Mouse (Mus musculus) midbrain, embryonic 11.5 days (tissue): ENCODE data around the gene Cbx8. TPM values are rescaled to one million over a fixed set of nuclear protein-coding genes. Genes with fewer than 3 reads are reported as not detected.
A peak's percentile ranks its signal among the peaks of the same experiment; 100 is the strongest.

Experiments used
- ATAC-seq: fragments of 200-750 bp; cut with Nextera tagmentation; 2 replicates; pipeline ENCODE4 v1.8.0; 2017; ENCODE audit warnings: moderate TSS enrichment, moderate library complexity; ENCODE audit not compliant: low FRiP score
- DNase-seq: peaks from one replicate; pipeline ENCODE4 v3.0.0; 2015; ENCODE audit warnings: low spot score; ENCODE audit errors: missing footprints
- H3K27ac ChIP-seq: fragments of 300-500 bp; sonication (generic); 2 replicates; pipeline ENCODE4 v1.5.1; 2014; ENCODE audit warnings: low read depth, low read length
- H3K27me3 ChIP-seq: fragments of 300-500 bp; sonication (generic); 2 replicates; pipeline ENCODE4 v1.6.1; 2014; ENCODE audit warnings: mild to moderate bottlenecking, low read length, moderate library complexity, mixed read lengths; ENCODE audit not compliant: control insufficient read depth, insufficient read depth
- H3K36me3 ChIP-seq: fragments of 300-500 bp; sonication (generic); 2 replicates; pipeline ENCODE4 v1.6.1; 2014; ENCODE audit warnings: mild to moderate bottlenecking, low read length, moderate library complexity, mixed read lengths; ENCODE audit not compliant: control insufficient read depth, insufficient read depth
- H3K4me1 ChIP-seq: fragments of 300-500 bp; sonication (generic); 2 replicates; pipeline ENCODE4 v1.6.1; 2014; ENCODE audit warnings: low read length; ENCODE audit not compliant: control insufficient read depth, insufficient read depth
- H3K4me2 ChIP-seq: fragments of 300-500 bp; sonication (generic); 2 replicates; pipeline ENCODE4 v1.6.1; 2014; ENCODE audit warnings: mild to moderate bottlenecking, moderate library complexity
- H3K4me3 ChIP-seq: fragments of 300-500 bp; sonication (generic); 2 replicates; pipeline ENCODE4 v1.5.1; 2014; ENCODE audit warnings: low read depth, low read length
- H3K9ac ChIP-seq: fragments of 300-500 bp; sonication (generic); 2 replicates; pipeline ENCODE4 v1.6.1; 2014; ENCODE audit warnings: low read length
- H3K9me3 ChIP-seq: fragments of 300-500 bp; sonication (generic); 2 replicates; pipeline ENCODE4 v1.6.1; 2016; ENCODE audit warnings: low read length; ENCODE audit not compliant: control insufficient read depth
- WGBS: fragments of 180-500 bp; shearing (Covaris S2); extraction: QIAGEN DNeasy Blood & Tissue Kit; methylation state at CpG from one replicate; pipeline ENCODE4 v1.1.7; 2014; 5-methylcytosine and 5-hydroxymethylcytosine counted together
- polyA plus RNA-seq: library from polyadenylated mRNA; unstranded; fragments of >200 nt; fragmentation: Nextera tagmentation; extraction: Ambion mirVana; gene quantifications from 2 replicates; pipeline ENCODE4 v1.2.1, GENCODE M21; 2014

Cbx8 gene
- polyA plus RNA-seq, 1 experiment from 2014 or later: 11.3 TPM

DNA sequence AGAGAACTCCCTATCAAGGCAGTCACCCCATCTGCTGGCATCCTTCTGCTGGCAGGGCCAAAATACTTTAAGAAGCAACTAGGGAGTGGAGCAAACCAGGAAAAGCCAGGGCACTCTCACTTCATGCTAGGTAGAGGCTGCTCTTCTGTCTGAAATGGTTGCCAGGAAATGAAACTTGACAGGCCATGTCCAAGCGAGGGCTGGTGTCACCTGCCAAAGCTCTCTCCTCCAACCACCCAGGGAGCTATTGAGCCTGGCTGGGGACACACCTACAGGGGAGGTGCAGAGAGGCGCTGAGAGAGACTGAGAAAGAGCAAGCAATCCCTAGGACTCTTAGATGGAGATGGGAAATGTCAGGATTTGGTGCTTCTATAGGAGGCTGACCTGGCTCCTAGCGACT is 18.5 kb upstream of the Cbx8 start:
- Histone ChIP-seq H3K4me1 (peaks cover 26% of the 10 kb centered on the region), H3K27ac (no peak overlapping the region), H3K36me3 (no peaks in the 10 kb centered on the region), H3K27me3 (peaks cover 59% of the 10 kb centered on the region), H3K4me2 (no peak overlapping the region), H3K9ac (no peak overlapping the region), H3K4me3 (no peak overlapping the region), H3K9me3 (no peaks in the 10 kb centered on the region)
- DNase-seq (peak; percentile 86), ATAC-seq (no peak)
- 3% methylated on average over 3 of the region's 3 CpGs for WGBS

DNA sequence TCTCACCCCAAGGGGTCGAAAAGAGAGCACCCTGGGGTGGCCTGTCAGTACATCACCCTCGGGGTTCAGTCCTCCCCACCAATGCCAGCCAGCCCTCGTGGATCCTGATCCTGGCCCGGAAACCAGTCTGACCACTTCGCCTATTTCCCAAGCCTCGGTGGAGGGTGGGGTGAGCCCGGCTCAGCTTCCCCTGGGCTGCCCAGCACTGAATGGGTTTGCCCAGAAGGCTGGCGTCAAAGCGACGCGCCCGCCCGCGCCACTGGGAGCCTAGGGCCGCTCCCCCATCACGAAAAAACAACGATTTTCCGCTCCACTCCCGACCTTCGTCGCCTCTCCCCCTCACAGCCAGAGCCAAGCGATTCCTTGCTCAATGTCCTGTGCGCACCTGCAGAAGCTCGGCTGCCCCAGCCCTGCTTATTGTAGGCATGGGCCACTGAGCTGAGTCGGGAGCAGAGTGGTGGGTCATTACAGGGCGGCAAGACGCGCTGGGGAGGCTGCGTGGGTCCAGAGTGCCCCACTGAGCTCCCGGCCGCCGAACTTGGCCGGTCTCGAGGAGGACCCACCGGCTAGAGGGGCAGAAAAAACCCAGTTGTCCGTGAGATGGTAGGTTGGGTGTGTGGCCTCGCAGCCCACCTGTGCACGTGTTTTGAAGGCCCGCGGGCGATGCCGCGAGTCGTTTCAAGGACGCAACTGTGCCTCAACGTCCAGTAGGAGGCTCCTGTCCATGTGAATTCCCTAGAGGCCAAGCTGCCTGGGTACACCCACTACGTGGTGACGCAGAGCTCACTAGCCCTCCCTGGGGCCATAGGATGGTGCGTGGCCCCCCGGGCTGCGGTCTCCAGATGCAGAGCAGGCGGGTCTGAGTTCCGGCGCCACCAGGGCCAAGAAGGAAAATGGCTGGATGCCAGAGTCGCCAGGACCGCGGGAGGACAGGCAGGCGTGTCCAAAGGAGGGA is 17.5 kb upstream of the Cbx8 start:
- Histone ChIP-seq H3K4me1 (peaks cover 34% of the 10 kb centered on the region), H3K9ac (peak overlapping the region; percentile 47), H3K9me3 (no peaks in the 10 kb centered on the region), H3K36me3 (no peaks in the 10 kb centered on the region), H3K27me3 (peaks cover 67% of the 10 kb centered on the region), H3K4me2 (peak overlapping the region; percentile 24), H3K27ac (no peak overlapping the region), H3K4me3 (peak overlapping the region; percentile 5; the same call in 1 of the 2 replicates)
- 3% methylated on average over 58 of the region's 58 CpGs for WGBS
- ATAC-seq: 0 out of 2 replicates have a peak, but pooled peaks have one; percentile 19
- DNase-seq: peak; percentile 95

DNA sequence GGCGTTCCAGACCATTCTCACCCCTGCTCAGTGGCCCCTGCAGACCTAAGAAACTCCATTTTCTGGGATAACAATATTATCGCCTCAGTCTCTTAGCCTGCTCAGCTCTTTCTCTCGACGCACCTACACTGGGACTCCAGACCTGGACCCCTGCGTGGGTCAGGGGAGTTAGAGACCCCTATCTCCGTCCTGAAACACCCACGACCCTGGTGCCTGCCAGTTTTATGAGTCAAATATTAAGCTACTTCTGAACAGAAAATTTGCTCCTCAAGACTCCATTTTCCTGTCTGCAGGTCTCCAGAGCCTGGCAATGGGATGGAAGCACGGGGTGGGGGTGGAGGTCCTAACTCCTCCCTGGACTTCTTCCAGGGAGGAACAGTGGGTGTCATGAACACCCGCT is 16.5 kb upstream of the Cbx8 start:
- H3K4me1 ChIP-seq: peaks cover 40% of the 10 kb centered on the region
- 0 out of 2 replicates have a peak overlapping the region, but pooled peaks have one; percentile 44 for H3K27ac ChIP-seq
- peaks cover 74% of the 10 kb centered on the region for H3K27me3 ChIP-seq
- peak overlapping the region; percentile 98 for H3K4me2 ChIP-seq
- peak overlapping the region; percentile 54 for H3K4me3 ChIP-seq
- no peak for ATAC-seq
- H3K9ac ChIP-seq: peak overlapping the region; percentile 99
- 3% methylated on average over 9 of the region's 9 CpGs for WGBS
- DNase-seq: peak; percentile 96
- no peaks in the 10 kb centered on the region for H3K36me3 ChIP-seq
- H3K9me3 ChIP-seq: no peaks in the 10 kb centered on the region

DNA sequence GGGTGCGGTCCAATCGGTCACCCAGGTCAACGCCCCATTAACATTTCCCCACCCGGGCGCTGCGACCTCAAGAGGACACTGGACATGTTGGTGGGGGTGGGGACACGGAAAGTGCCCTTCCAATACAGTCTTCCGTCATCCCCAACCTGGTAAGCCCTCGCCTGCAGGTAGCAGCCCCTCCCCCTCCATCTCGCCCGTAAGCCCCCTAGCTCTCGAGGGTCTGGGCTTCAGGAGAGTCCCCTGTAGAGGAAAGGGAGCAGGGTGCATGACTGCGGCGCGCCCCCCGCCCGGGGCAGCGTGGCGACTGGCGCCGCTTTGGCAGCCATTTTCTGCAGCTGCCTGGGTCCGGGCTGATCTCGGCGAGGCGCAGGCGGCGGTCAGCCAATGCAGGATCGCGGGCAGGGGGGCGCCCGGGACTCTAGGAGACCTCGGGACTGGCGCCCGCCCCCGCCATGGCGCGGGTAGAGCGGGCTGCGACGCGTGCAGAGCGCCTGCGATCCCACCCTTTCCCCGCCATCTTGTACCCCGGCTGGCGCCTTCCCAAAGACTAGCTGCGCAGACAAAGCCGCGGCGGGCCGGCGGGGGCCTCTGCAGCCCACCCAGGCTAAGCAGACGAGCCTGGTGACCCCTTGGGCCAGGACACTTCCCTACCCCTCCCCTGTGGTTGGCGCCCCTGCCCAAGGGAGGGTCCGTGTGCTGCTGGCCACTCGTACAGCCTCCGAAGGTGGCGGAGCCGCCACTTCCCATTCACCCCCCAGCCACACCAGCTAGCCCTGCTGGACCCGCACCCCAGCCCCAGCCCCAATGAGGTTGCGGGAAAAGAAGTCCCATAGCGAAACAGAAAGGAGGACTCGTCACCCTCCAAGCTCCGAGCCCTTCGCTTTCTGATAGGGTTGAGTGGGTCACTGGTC is 15.8 kb upstream of the Cbx8 start:
- under 1% methylated on average over 62 of the region's 65 CpGs for WGBS
- ATAC-seq: peak; percentile 35
- H3K4me3 ChIP-seq: peak overlapping the region; percentile 54
- H3K4me1 ChIP-seq: peaks cover 40% of the 10 kb centered on the region
- peak overlapping the region; percentile 99 for H3K9ac ChIP-seq
- peak overlapping the region; percentile 44; the same call in 1 of the 2 replicates for H3K27ac ChIP-seq
- peak overlapping the region; percentile 98 for H3K4me2 ChIP-seq
- DNase-seq: peak; percentile 97
- H3K9me3 ChIP-seq: no peaks in the 10 kb centered on the region
- no peaks in the 10 kb centered on the region for H3K36me3 ChIP-seq
- H3K27me3 ChIP-seq: peaks cover 81% of the 10 kb centered on the region

DNA sequence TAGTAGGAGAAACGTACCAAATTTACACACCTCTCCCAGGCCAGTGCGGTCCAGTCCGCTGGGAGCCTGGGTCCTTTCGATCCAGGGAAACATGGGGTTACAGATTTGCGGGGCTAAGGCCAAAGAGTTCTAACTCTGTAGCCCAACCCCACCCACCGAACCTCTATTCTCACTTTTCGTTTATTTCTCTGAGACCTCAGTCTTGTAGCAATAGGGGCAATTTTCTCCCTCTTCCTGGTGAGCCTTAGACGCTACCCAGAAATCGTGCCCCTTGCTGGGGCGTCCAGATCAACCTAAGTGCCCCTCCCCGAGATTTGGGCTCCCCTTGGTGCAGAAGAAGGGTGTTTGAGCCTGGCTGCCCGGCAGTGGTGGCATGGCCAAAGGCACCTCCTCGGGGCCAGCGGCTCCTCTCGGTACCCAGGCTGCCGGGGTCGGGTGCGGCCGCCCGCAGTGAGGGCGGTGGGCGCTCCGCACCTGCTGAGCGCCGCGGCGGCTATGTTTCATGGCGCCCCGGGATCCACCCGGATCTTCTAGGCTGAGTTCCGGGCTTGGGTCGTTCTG is 14.9 kb upstream of the Cbx8 start:
- H3K4me2 ChIP-seq: peak overlapping the region; percentile 98

DNA sequence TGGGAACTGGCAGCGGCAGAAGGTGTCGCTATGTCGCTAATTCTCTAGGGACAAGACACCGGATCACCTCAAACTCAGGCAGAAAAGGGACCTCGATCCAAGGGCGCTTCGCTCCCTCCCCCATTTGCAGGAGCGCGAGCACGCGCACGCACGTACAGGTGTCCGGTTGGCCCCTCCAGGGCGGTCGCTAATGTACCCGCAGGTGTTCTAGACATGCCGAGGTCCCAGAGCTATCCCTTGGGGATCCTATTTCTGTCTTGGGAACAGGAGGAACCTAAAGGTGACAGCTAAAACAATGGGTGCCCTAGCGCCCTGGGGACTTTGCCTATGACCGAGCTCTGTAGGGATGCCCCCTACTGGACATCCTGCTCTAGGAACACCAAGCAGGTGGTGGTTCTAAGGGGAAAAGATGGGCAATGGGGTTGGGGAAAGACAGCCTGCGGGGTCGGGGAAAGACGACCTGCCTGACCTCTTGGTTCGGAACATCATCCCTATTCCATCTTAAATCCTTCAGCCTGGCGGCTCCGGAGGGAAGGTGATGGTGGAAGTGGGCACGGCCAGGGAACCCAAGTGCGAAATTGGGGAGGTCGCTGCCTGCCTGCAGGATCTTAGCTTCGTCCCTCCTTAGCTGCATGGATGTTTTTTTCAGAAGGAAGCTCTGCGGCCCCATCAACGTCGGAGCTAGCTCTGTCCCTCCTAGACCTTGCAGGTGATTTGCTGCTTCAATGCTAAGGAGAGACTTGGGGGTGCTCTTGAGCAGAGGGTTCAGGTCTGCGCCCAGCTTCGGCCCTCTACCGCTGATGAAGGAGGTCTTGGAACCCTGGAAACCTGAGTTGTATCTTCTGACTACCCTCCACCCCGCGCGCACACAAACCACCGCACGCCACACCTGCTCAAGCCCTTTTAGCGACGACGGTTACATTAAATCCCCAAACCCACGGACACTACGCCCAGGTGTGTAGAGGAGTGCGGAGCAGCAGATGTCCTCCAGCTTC is 13.9 kb upstream of the Cbx8 start:
- ATAC-seq: no peak
- H3K9ac ChIP-seq: peak overlapping the region; percentile 49; the same call in 1 of the 2 replicates

More for the DNA sequence above, 14.9 kb upstream of the Cbx8 start:
- WGBS: under 1% methylated on average over 32 of the region's 32 CpGs
- H3K4me1 ChIP-seq: peaks cover 40% of the 10 kb centered on the region
- H3K36me3 ChIP-seq: no peaks in the 10 kb centered on the region
- H3K4me3 ChIP-seq: peak overlapping the region; percentile 54
- no peaks in the 10 kb centered on the region for H3K9me3 ChIP-seq
- H3K9ac ChIP-seq: peak overlapping the region; percentile 27; the same call in 1 of the 2 replicates
- H3K27me3 ChIP-seq: peaks cover 90% of the 10 kb centered on the region
- DNase-seq (peak; percentile 92), ATAC-seq (no peak)
- no peak overlapping the region for H3K27ac ChIP-seq

DNA sequence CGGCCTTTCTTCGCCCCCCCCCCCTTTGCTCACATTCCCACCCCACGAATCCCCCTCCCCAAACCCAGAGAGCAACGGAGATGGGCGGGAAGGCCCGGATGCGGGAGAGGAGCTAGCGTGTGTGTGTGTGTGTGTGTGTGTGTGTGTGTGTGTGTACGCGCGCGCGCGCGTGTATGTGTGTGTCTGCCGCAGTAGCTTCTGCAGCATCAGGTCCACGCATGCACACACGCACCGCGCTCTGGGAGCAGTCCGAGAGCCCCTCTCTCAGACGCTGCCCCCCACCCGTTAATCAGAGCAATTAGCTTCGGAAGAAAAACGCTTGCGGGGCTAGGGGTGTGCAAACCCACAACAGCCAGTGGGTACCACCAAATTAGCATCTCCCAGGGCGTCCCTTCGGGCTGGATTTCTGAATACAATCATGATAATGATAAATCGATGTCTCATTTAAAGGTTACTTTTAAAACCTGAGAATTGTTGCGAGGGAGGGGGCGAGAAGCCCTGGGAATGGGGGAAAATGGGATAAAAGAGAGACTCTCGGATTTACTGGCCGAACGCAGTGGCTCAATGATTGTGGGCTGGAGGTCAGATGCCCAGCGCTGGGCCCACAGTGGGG is 13.1 kb upstream of the Cbx8 start:
- H3K9ac ChIP-seq: peak overlapping the region; percentile 49
- peak overlapping the region; percentile 57 for H3K4me2 ChIP-seq
- H3K27me3 ChIP-seq: peaks cover 91% of the 10 kb centered on the region
- 1% methylated on average over 34 of the region's 35 CpGs for WGBS
- ATAC-seq (peak; percentile 25; the same call in 1 of the 2 replicates), DNase-seq (peak; percentile 97)
- no peaks in the 10 kb centered on the region for H3K36me3 ChIP-seq
- peak overlapping the region; percentile 29 for H3K4me3 ChIP-seq
- peaks cover 40% of the 10 kb centered on the region for H3K4me1 ChIP-seq
- H3K9me3 ChIP-seq: no peaks in the 10 kb centered on the region
- H3K27ac ChIP-seq: peak overlapping the region; percentile 59; the same call in 1 of the 2 replicates

More for the DNA sequence above, 13.9 kb upstream of the Cbx8 start:
- peak; percentile 93 for DNase-seq
- 3% methylated on average over 47 of the region's 47 CpGs for WGBS
- H3K27me3 ChIP-seq: peaks cover 91% of the 10 kb centered on the region
- H3K36me3 ChIP-seq: no peaks in the 10 kb centered on the region
- no peaks in the 10 kb centered on the region for H3K9me3 ChIP-seq
- H3K4me1 ChIP-seq: peaks cover 40% of the 10 kb centered on the region
- H3K4me3 ChIP-seq: peak overlapping the region; percentile 29
- no peak overlapping the region; the same call in 1 of the 2 replicates for H3K27ac ChIP-seq
- peak overlapping the region; percentile 57 for H3K4me2 ChIP-seq
